Mouse (Mus musculus) stomach, embryonic 16.5 days (tissue): ENCODE data around the gene Phldb3. TPM values are rescaled to one million over a fixed set of nuclear protein-coding genes. Genes with fewer than 3 reads are reported as not detected.
"Not testable (repeated sequence)": the region's sequence is repeated elsewhere in the genome, so short reads cannot be mapped to it uniquely, and the experiment has no call there.

Source experiments
- ATAC-seq: fragments of 200-750 bp; cut with Nextera tagmentation; 2 replicates; pipeline ENCODE4 v1.8.0; 2017; ENCODE audit warnings: moderate number of reproducible peaks, moderate TSS enrichment; ENCODE audit not compliant: insufficient read depth, low FRiP score
- H3K27ac ChIP-seq: fragments of 300-500 bp; sonication (generic); 2 replicates; pipeline ENCODE4 v1.5.1; 2014; ENCODE audit warnings: low read length
- H3K27me3 ChIP-seq: fragments of 300-500 bp; sonication (generic); 2 replicates; pipeline ENCODE4 v1.6.1; 2014; ENCODE audit warnings: low read length, control low read depth, mixed read lengths; ENCODE audit not compliant: control insufficient read depth, insufficient read depth
- H3K36me3 ChIP-seq: fragments of 300-500 bp; sonication (generic); 2 replicates; pipeline ENCODE4 v1.6.1; 2014; ENCODE audit warnings: low read length; ENCODE audit not compliant: control insufficient read depth, insufficient read depth
- H3K4me1 ChIP-seq: fragments of 300-500 bp; sonication (generic); 2 replicates; pipeline ENCODE4 v1.6.1; 2014; ENCODE audit warnings: low read length, control low read depth, mixed read lengths; ENCODE audit not compliant: control insufficient read depth, insufficient read depth
- H3K4me2 ChIP-seq: fragments of 300-500 bp; sonication (generic); 2 replicates; pipeline ENCODE4 v1.6.1; 2014; ENCODE audit warnings: low read depth, low read length, mixed read lengths
- H3K4me3 ChIP-seq: fragments of 300-500 bp; sonication (generic); replicated peaks from 2 replicates; pipeline ENCODE4 v1.5.1; 2014; ENCODE audit warnings: mild to moderate bottlenecking, low read length
- H3K9ac ChIP-seq: fragments of 300-500 bp; sonication (generic); 2 replicates; pipeline ENCODE4 v1.6.1; 2014; ENCODE audit warnings: low read length
- H3K9me3 ChIP-seq: fragments of 300-500 bp; sonication (generic); replicated peaks from 2 replicates; pipeline ENCODE4 v1.6.1; 2016; ENCODE audit warnings: low read length, control low read depth; ENCODE audit not compliant: control insufficient read depth
- whole genome bisulfite sequencing: fragments of 180-500 bp; shearing (Covaris S2); extraction: QIAGEN DNeasy Blood & Tissue Kit; methylation state at CpG from one replicate; pipeline ENCODE4 v1.1.7; 2014; 5-methylcytosine and 5-hydroxymethylcytosine counted together
- polyA plus RNA-seq: library from polyadenylated mRNA; unstranded; fragments of >200 nt; fragmentation: Nextera tagmentation; extraction: Ambion mirVana; gene quantifications from 2 replicates; pipeline ENCODE4 v1.2.1, GENCODE M21; 2015

Phldb3 gene
- polyA plus RNA-seq, 1 experiment from 2014 or later: 0.72 TPM

- H3K36me3 ChIP-seq: peaks cover 13% of the 10 kb centered on the region
- 92% methylated on average over 8 of the region's 8 CpGs for WGBS
- not testable (repeated sequence) for ATAC-seq, H3K27ac ChIP-seq, H3K9ac ChIP-seq, H3K27me3 ChIP-seq, H3K4me1 ChIP-seq, H3K4me2 ChIP-seq, H3K4me3 ChIP-seq, H3K9me3 ChIP-seq
Observed at GRCm38 (mm10) chr7:24618374-24618773, 7.8 kb downstream of the Phldb3 start.

GRCm38 (mm10) chr7:24619671-24620397, 9.3 kb downstream of the Phldb3 start:
- no peak for ATAC-seq
- Histone ChIP-seq H3K4me1 (no peaks in the 10 kb centered on the region), H3K27ac (no peak overlapping the region), H3K9ac (no peak overlapping the region), H3K27me3 (no peaks in the 10 kb centered on the region), H3K9me3 (peaks cover 4% of the 10 kb centered on the region; the same call in 1 of the 2 replicates), H3K4me3 (no peak overlapping the region), H3K36me3 (peaks cover 13% of the 10 kb centered on the region), H3K4me2 (no peak overlapping the region)
- WGBS: 71% methylated on average over 13 of the region's 13 CpGs

- Histone ChIP-seq H3K36me3 (peaks cover 13% of the 10 kb centered on the region), H3K4me1 (no peaks in the 10 kb centered on the region), H3K27me3 (no peaks in the 10 kb centered on the region), H3K27ac (no peak overlapping the region), H3K9me3 (peaks cover 4% of the 10 kb centered on the region; the same call in 1 of the 2 replicates), H3K9ac (no peak overlapping the region), H3K4me3 (no peak overlapping the region), H3K4me2 (no peak overlapping the region)
- WGBS: 84% methylated on average over 3 of the region's 3 CpGs
- ATAC-seq: no peak
Observed at GRCm38 (mm10) chr7:24621193-24621592, 10.6 kb downstream of the Phldb3 start.

DNA sequence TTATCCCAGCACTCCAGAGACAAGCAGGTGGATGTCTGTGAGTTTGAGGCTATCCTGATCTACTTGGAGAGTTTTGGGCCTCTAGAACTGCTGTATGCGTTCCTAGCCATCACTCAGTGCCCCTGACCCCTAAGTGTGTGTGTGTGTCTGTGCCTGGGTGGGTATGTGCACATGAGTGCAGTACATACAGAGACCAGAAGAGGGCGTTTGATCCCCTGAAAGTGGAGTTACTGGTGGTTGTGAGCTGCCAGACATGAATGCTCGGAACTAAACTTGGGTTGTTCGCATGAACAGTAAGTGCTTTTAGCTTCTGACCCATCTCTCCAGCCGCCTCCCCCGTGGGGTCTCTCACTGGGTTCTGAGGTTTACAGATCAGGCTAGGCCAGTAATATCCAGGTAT, 12.4 kb downstream of the Phldb3 start:
- WGBS: 80% methylated on average over 6 of the region's 6 CpGs
- Histone ChIP-seq H3K4me1 (no peaks in the 10 kb centered on the region), H3K9me3 (peaks cover 4% of the 10 kb centered on the region; the same call in 1 of the 2 replicates), H3K27me3 (no peaks in the 10 kb centered on the region), H3K9ac (no peak overlapping the region), H3K4me2 (no peak overlapping the region), H3K36me3 (peaks cover 13% of the 10 kb centered on the region), H3K4me3 (no peak overlapping the region), H3K27ac (no peak overlapping the region)
- no peak for ATAC-seq

- H3K27ac ChIP-seq: peak overlapping the region; percentile 64
- H3K4me3 ChIP-seq: peak overlapping the region; percentile 30
- WGBS: 7% methylated on average over 31 of the region's 33 CpGs
- H3K9me3 ChIP-seq: no peaks in the 10 kb centered on the region
- H3K36me3 ChIP-seq: no peaks in the 10 kb centered on the region
- no peaks in the 10 kb centered on the region for H3K27me3 ChIP-seq
- peak; percentile 87 for ATAC-seq
- peak overlapping the region; percentile 64 for H3K9ac ChIP-seq
- H3K4me2 ChIP-seq: peak overlapping the region; percentile 51
- peaks cover 7% of the 10 kb centered on the region; the same call in 1 of the 2 replicates for H3K4me1 ChIP-seq
Observed at GRCm38 (mm10) chr7:24628685-24629610, 18.4 kb downstream of the Phldb3 start.

DNA sequence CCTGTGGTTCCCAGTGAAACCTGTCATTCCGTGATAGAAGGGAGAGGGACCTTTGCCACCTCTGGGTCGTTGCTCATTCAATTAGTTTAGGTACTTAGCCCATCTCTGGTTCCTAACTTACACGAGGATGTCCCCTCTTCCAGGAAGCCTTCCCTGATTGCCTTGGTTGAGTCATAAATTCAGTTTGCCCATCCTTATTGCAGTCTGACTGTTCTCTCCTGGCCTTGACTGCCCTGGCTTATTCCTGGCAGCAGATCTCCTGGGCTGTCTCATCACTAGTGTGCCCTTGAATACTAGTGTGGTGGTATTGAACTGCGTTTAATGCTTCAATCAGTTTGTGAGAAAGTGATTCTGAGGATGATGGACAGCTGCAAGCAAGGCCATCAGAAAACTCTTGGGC, 19.1 kb downstream of the Phldb3 start:
- no peaks in the 10 kb centered on the region for H3K27me3 ChIP-seq
- peaks cover 7% of the 10 kb centered on the region; the same call in 1 of the 2 replicates for H3K4me1 ChIP-seq
- H3K36me3 ChIP-seq: no peaks in the 10 kb centered on the region
- peak overlapping the region; percentile 64; the same call in 1 of the 2 replicates for H3K9ac ChIP-seq
- 70% methylated on average over 4 of the region's 4 CpGs for WGBS
- ATAC-seq: no peak
- peak overlapping the region; percentile 64 for H3K27ac ChIP-seq
- no peaks in the 10 kb centered on the region for H3K9me3 ChIP-seq
- peak overlapping the region; percentile 51; the same call in 1 of the 2 replicates for H3K4me2 ChIP-seq
- no peak overlapping the region for H3K4me3 ChIP-seq

DNA sequence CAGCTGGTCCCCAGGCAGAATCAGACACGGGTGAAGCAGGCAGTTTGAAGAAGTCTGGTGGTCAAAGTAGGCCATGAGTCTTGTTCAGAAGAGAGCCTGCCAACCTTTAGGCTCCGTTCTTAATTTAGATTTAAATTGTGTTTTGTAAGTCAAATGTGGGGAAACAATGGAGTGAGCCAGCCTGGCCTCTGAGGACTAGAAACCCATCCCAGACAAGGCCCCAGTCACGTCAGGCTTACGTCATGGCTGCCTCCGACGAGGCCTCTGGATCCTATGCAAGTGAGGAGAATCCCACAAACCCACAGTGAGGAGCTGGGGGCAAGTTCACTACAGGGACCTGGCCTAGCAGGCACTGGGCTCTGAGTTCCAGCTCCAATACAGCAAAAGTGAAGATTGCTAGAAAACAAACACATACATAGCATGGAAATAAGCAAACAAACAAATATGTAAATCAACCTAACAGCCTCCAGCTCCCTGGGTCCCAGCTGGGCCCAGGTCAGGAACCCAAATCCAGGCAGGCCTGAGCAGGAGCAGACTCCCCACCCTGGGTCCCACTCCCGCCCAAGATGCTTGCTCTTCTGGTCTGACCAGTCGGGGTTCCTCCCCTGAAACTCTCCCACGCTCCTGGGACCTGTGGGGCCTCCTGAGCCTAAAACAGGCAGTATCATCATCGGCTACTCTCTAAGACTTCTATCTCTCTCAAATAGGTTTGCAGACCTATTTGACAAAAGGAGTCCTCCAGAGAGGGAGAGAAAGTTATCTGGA, 19.7 kb downstream of the Phldb3 start:
- 0 out of 2 replicates have a peak, but pooled peaks have one; percentile 21 for ATAC-seq
- WGBS: 70% methylated on average over 10 of the region's 10 CpGs
- H3K36me3 ChIP-seq: no peaks in the 10 kb centered on the region
- peak overlapping the region; percentile 78; the same call in 1 of the 2 replicates for H3K27ac ChIP-seq
- no peak overlapping the region for H3K9ac ChIP-seq
- no peaks in the 10 kb centered on the region for H3K27me3 ChIP-seq
- no peak overlapping the region for H3K4me3 ChIP-seq
- H3K9me3 ChIP-seq: no peaks in the 10 kb centered on the region
- H3K4me1 ChIP-seq: peaks cover 7% of the 10 kb centered on the region; the same call in 1 of the 2 replicates
- H3K4me2 ChIP-seq: no peak overlapping the region

GRCm38 (mm10) chr7:24636264-24636663, 25.7 kb downstream of the Phldb3 start, which contains the start of gene Lypd3:
Gene Lypd3, plus strand, starts transcription at chr7:24636550.
- H3K9ac ChIP-seq: peak within 1 kb of the TSS; percentile 63

More at GRCm38 (mm10) chr7:24636264-24636663, 25.7 kb downstream of the Phldb3 start, which contains the start of gene Lypd3:
- WGBS: 23% methylated on average over 15 of the region's 15 CpGs
- peak within 1 kb of the TSS; percentile 33; the same call in 1 of the 2 replicates for H3K27ac ChIP-seq
- H3K4me3 ChIP-seq: peak within 1 kb of the TSS; percentile 48
- peaks cover 8% of the 10 kb centered on the region for H3K4me1 ChIP-seq
- ATAC-seq: no peak
- peaks cover 47% of the 10 kb centered on the region for H3K27me3 ChIP-seq
- peak within 1 kb of the TSS; percentile 94 for H3K4me2 ChIP-seq
- H3K9me3 ChIP-seq: no peaks in the 10 kb centered on the region
- H3K36me3 ChIP-seq: no peaks in the 10 kb centered on the region
